Mouse (Mus musculus): ENCODE measurements around the gene Herc4. TPM values are rescaled to one million over a fixed set of nuclear protein-coding genes. Genes with fewer than 3 reads are reported as not detected.

The Herc4 gene
- polyA plus RNA-seq, 1 experiment from 2014 or later: 27.9 TPM

DNA sequence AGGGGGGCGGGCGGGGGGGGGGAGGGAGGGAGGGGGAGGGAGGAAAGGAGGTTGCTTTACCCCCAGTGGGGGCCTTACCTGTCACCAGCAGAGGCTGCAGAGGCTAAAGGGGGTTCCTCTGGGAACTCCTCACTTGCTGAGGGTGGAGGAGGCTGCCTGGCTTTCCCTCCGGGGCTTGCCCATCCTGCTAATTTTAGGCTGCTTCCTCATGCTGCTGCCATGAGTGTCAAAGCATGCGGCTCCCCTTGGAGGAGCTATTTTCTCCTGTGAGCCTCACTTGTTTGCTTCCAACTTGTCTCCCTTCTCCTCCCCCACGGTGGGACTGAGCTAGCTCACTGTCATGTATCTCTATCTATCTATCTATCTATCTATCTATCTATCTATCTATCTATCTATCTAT lies 12.8 kb upstream of the Herc4 start:
- Histone ChIP-seq H3K4me1 (ENCODE audit: control insufficient read depth, low read depth, low read length) (no peaks in the 10 kb centered on the region), H3K9ac (ENCODE audit: low read depth, low read length) (no peak overlapping the region), H3K36me3 (ENCODE audit: control insufficient read depth, insufficient read depth) (no peaks in the 10 kb centered on the region), H3K27me3 (ENCODE audit: control insufficient read depth, insufficient read depth, low read depth, low read length) (no peaks in the 10 kb centered on the region), H3K27ac (ENCODE audit: low read length) (no peak overlapping the region), H3K9me3 (replicated peaks; ENCODE audit: control insufficient read depth, low read length) (no peaks in the 10 kb centered on the region), H3K4me2 (ENCODE audit: low read depth, low read length) (no peak overlapping the region), H3K4me3 (ENCODE audit: low read depth, low read length) (no peak overlapping the region)
- no peak for ATAC-seq (ENCODE audit: low read depth)
- WGBS (ENCODE audit: insufficient replicate concordance): 20% methylated on average over 3 of the region's 5 CpGs

DNA sequence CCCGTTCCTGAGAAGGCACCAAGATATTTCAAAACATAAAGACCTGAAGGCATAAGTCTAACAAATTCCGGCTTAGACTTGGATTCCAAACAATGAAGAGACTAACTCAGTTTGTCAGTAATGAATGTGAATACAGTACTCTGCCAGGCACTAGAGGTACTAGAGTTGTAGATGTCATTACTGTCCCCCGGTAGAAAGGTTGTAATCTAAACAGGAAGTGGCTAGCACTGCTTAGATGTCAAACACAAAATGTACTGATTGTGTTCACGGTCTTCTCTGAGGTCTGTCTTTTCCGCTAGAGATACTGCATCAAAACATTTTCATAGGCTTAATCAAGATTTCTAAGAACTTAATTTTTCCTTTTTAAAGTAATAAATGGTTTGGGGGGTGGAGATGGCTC lies 12.0 kb upstream of the Herc4 start:
- Histone ChIP-seq H3K4me1 (ENCODE audit: control insufficient read depth, low read depth, low read length) (no peaks in the 10 kb centered on the region), H3K36me3 (ENCODE audit: control insufficient read depth, insufficient read depth) (no peaks in the 10 kb centered on the region), H3K27me3 (ENCODE audit: control insufficient read depth, insufficient read depth, low read depth, low read length) (no peaks in the 10 kb centered on the region), H3K27ac (ENCODE audit: low read length) (no peak overlapping the region), H3K9me3 (replicated peaks; ENCODE audit: control insufficient read depth, low read length) (no peaks in the 10 kb centered on the region), H3K9ac (ENCODE audit: low read depth, low read length) (no peak overlapping the region), H3K4me3 (ENCODE audit: low read depth, low read length) (no peak overlapping the region), H3K4me2 (ENCODE audit: low read depth, low read length) (no peak overlapping the region)
- 21% methylated on average over 5 of the region's 5 CpGs for whole genome bisulfite sequencing (ENCODE audit: insufficient replicate concordance)
- ATAC-seq (ENCODE audit: low read depth): no peak

DNA sequence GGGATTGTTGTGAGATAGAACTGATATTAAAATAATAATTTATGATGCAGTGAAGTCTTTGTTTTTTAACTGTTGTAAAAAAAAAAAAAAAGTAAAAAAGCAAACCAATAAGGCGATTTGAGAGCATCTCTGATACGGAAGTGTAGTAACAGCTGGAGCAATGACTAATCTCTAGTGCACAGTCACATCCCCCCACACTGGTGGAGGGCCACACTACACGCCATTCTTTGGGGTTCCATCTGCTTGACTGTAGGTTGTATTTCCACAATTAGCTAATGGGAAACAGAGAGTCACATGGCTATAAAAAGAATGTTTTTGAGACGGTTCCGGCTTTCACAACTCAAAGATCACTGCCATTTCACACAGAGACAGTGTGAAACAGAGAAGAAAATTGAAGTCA lies 9.5 kb upstream of the Herc4 start:
- Histone ChIP-seq H3K9me3 (replicated peaks; ENCODE audit: control insufficient read depth, low read length) (no peaks in the 10 kb centered on the region), H3K27ac (ENCODE audit: low read length) (no peak overlapping the region), H3K27me3 (ENCODE audit: control insufficient read depth, insufficient read depth, low read depth, low read length) (no peaks in the 10 kb centered on the region), H3K4me2 (ENCODE audit: low read depth, low read length) (no peak overlapping the region), H3K4me3 (ENCODE audit: low read depth, low read length) (no peak overlapping the region), H3K9ac (ENCODE audit: low read depth, low read length) (no peak overlapping the region), H3K4me1 (ENCODE audit: control insufficient read depth, low read depth, low read length) (no peaks in the 10 kb centered on the region), H3K36me3 (ENCODE audit: control insufficient read depth, insufficient read depth) (no peaks in the 10 kb centered on the region)
- 62% methylated on average over 5 of the region's 5 CpGs for WGBS (ENCODE audit: insufficient replicate concordance)
- ATAC-seq (ENCODE audit: low read depth): no peak

DNA sequence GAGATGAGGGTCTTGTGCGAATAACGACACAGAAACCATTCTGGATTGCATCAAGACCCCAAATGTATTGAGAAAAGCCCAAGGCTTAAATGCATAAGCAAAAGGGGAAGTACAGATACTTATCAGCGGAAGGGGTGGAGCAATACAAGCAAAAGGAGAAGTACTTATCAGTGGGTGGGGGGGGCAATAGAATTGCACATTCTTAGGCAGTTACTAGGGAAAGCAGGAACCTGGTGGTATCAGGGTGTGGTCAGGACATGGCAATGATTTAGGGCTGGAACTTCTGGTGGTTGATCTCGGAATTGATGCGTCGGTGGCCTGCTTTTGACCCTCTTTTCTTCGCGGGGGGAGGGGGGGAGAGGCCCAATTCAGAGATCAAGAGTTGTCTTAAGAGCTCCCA lies 7.7 kb upstream of the Herc4 start:
- WGBS (ENCODE audit: insufficient replicate concordance): 70% methylated on average over 8 of the region's 8 CpGs
- Histone ChIP-seq H3K4me2 (ENCODE audit: low read depth, low read length) (no peak overlapping the region), H3K9ac (ENCODE audit: low read depth, low read length) (no peak overlapping the region), H3K4me3 (ENCODE audit: low read depth, low read length) (no peak overlapping the region), H3K4me1 (ENCODE audit: control insufficient read depth, low read depth, low read length) (no peaks in the 10 kb centered on the region), H3K9me3 (replicated peaks; ENCODE audit: control insufficient read depth, low read length) (no peaks in the 10 kb centered on the region), H3K27me3 (ENCODE audit: control insufficient read depth, insufficient read depth, low read depth, low read length) (no peaks in the 10 kb centered on the region; the same call in 1 of the 2 replicates), H3K27ac (ENCODE audit: low read length) (no peak overlapping the region), H3K36me3 (ENCODE audit: control insufficient read depth, insufficient read depth) (no peaks in the 10 kb centered on the region)
- no peak for ATAC-seq (ENCODE audit: low read depth)

DNA sequence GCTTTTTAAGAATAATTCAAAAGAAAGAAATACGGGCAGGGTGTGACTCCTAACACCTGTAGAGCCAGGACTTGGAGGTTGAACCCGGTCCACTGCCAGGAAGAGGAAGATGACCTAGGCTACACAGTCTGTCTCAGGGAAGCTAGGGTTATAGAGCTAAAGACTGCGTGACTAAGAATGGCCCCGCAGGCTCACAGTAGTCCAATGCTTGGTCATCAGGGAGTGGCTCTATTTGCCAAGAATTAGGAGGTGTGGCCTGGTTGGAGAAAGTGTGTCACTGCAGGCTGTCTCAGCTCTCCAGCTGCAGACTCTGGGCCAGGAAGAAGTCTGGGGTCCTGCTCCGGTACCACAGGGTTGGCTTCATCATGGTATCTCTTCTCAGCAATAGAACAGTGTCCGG lies 6.9 kb upstream of the Herc4 start:
- H3K4me1 ChIP-seq (ENCODE audit: control insufficient read depth, low read depth, low read length): no peaks in the 10 kb centered on the region
- H3K36me3 ChIP-seq (ENCODE audit: control insufficient read depth, insufficient read depth): no peaks in the 10 kb centered on the region
- H3K9me3 ChIP-seq (replicated peaks; ENCODE audit: control insufficient read depth, low read length): no peaks in the 10 kb centered on the region
- ATAC-seq (ENCODE audit: low read depth): no peak
- H3K27me3 ChIP-seq (ENCODE audit: control insufficient read depth, insufficient read depth, low read depth, low read length): no peaks in the 10 kb centered on the region; the same call in 1 of the 2 replicates
- H3K27ac ChIP-seq (ENCODE audit: low read length): no peak overlapping the region
- no peak overlapping the region for H3K4me2 ChIP-seq (ENCODE audit: low read depth, low read length)
- no peak overlapping the region for H3K4me3 ChIP-seq (ENCODE audit: low read depth, low read length)
- no peak overlapping the region for H3K9ac ChIP-seq (ENCODE audit: low read depth, low read length)
- 79% methylated on average over 6 of the region's 6 CpGs for whole genome bisulfite sequencing (ENCODE audit: insufficient replicate concordance)

DNA sequence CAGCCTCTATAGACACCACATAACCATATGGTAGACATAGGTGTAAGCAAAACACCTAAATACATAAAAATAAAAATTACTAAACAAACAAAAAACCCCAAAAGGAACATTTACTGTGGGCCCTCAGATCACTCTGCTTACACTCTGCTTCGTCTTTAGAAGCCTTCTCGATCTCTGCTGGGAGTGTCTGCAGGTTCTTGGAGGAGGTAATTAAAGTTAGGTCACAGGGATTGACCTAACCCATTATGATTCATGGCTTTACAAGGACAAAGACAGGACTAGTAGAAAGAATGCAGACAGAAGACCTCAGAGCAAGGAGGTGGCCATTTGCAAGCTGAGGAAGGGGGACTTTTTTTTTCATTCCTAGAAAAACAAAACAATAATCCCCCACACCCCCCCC lies 6.4 kb upstream of the Herc4 start:
- H3K4me2 ChIP-seq (ENCODE audit: low read depth, low read length): no peak overlapping the region
- H3K4me3 ChIP-seq (ENCODE audit: low read depth, low read length): no peak overlapping the region
- 76% methylated on average over 2 of the region's 2 CpGs for WGBS (ENCODE audit: insufficient replicate concordance)
- no peaks in the 10 kb centered on the region for H3K9me3 ChIP-seq (replicated peaks; ENCODE audit: control insufficient read depth, low read length)
- H3K27me3 ChIP-seq (ENCODE audit: control insufficient read depth, insufficient read depth, low read depth, low read length): no peaks in the 10 kb centered on the region; the same call in 1 of the 2 replicates
- no peaks in the 10 kb centered on the region for H3K36me3 ChIP-seq (ENCODE audit: control insufficient read depth, insufficient read depth)
- no peak for ATAC-seq (ENCODE audit: low read depth)
- no peak overlapping the region for H3K27ac ChIP-seq (ENCODE audit: low read length)
- H3K4me1 ChIP-seq (ENCODE audit: control insufficient read depth, low read depth, low read length): no peaks in the 10 kb centered on the region
- H3K9ac ChIP-seq (ENCODE audit: low read depth, low read length): no peak overlapping the region

DNA sequence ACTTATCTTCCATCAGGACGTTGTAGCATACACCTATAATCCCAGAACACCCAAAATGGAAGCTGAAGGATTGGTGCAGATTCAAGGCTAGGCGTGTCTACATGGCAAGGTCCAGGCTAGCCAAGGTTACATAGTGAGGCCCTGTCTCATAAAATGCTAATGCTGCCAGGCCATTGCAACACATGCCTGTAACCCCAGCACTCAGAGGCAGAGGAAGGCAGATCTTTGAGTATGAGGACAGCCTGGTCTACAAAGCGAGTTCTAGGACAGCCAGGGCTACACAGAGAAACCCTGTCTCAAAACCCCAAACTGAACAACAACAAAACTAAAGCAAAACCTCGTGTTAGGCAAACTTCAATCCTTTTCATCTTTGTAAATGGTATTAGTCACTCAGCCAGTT lies 5.5 kb upstream of the Herc4 start:
- Histone ChIP-seq H3K9me3 (replicated peaks; ENCODE audit: control insufficient read depth, low read length) (no peaks in the 10 kb centered on the region), H3K4me1 (ENCODE audit: control insufficient read depth, low read depth, low read length) (peaks cover 4% of the 10 kb centered on the region), H3K9ac (ENCODE audit: low read depth, low read length) (no peak overlapping the region), H3K4me3 (ENCODE audit: low read depth, low read length) (no peak overlapping the region), H3K27me3 (ENCODE audit: control insufficient read depth, insufficient read depth, low read depth, low read length) (no peaks in the 10 kb centered on the region; the same call in 1 of the 2 replicates), H3K27ac (ENCODE audit: low read length) (no peak overlapping the region), H3K4me2 (ENCODE audit: low read depth, low read length) (no peak overlapping the region), H3K36me3 (ENCODE audit: control insufficient read depth, insufficient read depth) (no peaks in the 10 kb centered on the region)
- no peak for ATAC-seq (ENCODE audit: low read depth)
- WGBS (ENCODE audit: insufficient replicate concordance): 56% methylated on average over 4 of the region's 4 CpGs

DNA sequence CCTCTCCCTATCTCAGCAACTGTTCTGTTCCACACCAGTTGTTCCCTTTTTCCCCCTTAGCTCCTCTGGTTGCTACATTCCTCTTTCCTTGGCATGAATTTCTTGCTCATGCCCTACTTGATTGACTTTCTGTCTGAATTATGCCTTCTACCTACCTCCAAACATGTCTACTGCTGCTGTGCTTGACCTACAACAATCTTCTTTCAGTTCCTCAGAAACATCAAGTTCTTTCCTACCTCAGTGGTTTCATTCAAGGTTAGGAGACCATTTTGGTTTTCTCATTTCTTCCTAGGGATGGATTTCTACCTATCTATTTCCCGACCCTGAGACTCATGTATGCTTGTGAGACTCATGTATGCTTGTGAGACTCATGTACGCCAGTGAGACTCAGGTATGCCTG lies 3.8 kb upstream of the Herc4 start:
- H3K4me2 ChIP-seq (ENCODE audit: low read depth, low read length): no peak overlapping the region
- WGBS (ENCODE audit: insufficient replicate concordance): 58% methylated on average over 2 of the region's 2 CpGs
- H3K9me3 ChIP-seq (replicated peaks; ENCODE audit: control insufficient read depth, low read length): no peaks in the 10 kb centered on the region
- H3K4me1 ChIP-seq (ENCODE audit: control insufficient read depth, low read depth, low read length): peaks cover 5% of the 10 kb centered on the region
- no peak for ATAC-seq (ENCODE audit: low read depth)
- H3K27ac ChIP-seq (ENCODE audit: low read length): no peak overlapping the region
- no peaks in the 10 kb centered on the region; the same call in 1 of the 2 replicates for H3K27me3 ChIP-seq (ENCODE audit: control insufficient read depth, insufficient read depth, low read depth, low read length)
- no peak overlapping the region for H3K9ac ChIP-seq (ENCODE audit: low read depth, low read length)
- H3K36me3 ChIP-seq (ENCODE audit: control insufficient read depth, insufficient read depth): no peaks in the 10 kb centered on the region
- H3K4me3 ChIP-seq (ENCODE audit: low read depth, low read length): no peak overlapping the region

DNA sequence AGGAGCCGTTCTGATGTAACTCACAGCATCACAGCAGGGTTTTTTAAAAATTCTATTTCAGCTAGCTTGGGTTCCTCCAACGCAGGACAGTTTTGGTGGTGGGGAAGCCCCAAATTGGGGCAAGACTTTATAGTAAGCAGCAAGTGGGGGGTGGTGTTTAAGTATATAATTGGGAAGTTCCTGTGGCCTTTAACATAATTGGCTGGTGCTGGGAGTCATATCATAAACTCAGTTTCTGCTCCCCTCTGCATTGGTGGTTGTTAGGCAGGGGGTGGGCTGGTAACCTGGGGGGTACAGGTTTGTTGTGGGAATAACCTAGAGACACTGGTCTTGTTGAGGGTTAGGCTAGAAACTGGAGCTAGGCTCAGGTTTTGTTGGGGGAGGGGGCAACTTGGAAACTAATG lies 2.7 kb upstream of the Herc4 start:
- no peak for ATAC-seq (ENCODE audit: low read depth)
- Histone ChIP-seq H3K27me3 (ENCODE audit: control insufficient read depth, insufficient read depth, low read depth, low read length) (no peaks in the 10 kb centered on the region; the same call in 1 of the 2 replicates), H3K4me1 (ENCODE audit: control insufficient read depth, low read depth, low read length) (peaks cover 9% of the 10 kb centered on the region), H3K4me2 (ENCODE audit: low read depth, low read length) (no peak overlapping the region), H3K4me3 (ENCODE audit: low read depth, low read length) (no peak overlapping the region), H3K36me3 (ENCODE audit: control insufficient read depth, insufficient read depth) (peaks cover 3% of the 10 kb centered on the region; the same call in 1 of the 2 replicates), H3K27ac (ENCODE audit: low read length) (no peak overlapping the region), H3K9ac (ENCODE audit: low read depth, low read length) (no peak overlapping the region), H3K9me3 (replicated peaks; ENCODE audit: control insufficient read depth, low read length) (no peaks in the 10 kb centered on the region)
- WGBS (ENCODE audit: insufficient replicate concordance): 68% methylated on average over 2 of the region's 2 CpGs
